Mouse (Mus musculus) adrenal gland, postnatal 4 days (tissue): ENCODE data around the gene Mettl21a. TPM values are rescaled to one million over a fixed set of nuclear protein-coding genes. Genes with fewer than 3 reads are reported as not detected.
"Not testable (repeated sequence)": the region's sequence is repeated elsewhere in the genome, so short reads cannot be mapped to it uniquely, and the experiment has no call there.

Source experiments
- DNase-seq, 2 experiments: peaks; one replicate each; pipeline ENCODE4 v3.0.0; 2021 to 2022; ENCODE audit warnings: low spot score in 2 of 2, mixed read lengths in 2 of 2
- total RNA-seq, 2 experiments: library from RNA; stranded (reverse); gene quantifications; 2 replicates each; pipeline ENCODE4 v1.2.3; 2021

Mettl21a gene
- total RNA-seq, 2 experiments from 2014 or later = 14.8 to 16.3 TPM

DNA sequence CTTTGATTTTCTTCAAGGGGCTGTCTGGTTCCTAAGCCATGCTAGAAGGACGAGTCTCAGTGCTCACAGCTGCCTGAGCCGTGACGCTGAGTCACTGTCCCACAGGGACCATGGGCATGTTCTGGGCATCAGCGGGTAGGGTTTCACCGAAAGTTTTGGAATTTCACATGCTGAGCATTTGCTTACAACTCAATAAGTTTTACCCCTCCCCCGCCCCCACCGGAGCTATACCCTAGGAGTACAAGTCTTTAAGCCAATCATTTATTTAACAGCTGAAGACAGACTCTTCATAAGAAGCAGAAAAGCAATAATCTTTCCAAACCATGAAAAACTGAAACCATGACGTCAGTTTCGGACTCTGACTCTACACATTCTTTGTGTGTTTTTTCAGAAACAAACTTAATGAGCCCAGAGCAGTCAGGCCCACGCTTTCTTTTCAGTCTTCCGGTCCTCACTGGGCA lies 1.5 kb downstream of the Mettl21a start:
- DNase-seq = no peak

DNA sequence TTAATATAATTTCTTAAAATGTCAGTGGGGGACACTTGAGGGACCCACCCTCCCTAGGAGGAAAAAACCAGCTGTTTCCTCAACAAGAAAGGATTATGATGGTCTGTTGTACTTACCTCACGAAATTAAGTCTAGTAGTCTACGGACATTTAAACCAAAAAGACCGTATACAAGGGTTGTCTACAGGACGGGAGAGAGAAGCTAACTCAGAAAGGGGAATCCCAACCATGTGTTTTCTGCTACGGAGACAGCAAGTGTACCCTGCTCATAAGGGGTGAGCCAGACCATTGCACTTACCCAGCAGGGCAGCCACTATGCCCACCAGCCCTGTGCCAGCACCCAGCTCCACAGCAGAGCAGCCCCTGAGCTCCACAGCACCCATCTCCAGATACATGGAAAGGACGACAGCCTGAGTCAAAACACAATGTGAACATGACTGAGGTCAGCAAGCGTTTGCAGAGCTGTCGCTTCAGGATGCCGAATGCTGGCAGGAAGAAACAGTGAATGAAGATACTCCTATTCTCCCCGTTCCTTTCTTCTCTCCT lies 2.2 kb downstream of the Mettl21a start:
- no peak for DNase-seq

DNA sequence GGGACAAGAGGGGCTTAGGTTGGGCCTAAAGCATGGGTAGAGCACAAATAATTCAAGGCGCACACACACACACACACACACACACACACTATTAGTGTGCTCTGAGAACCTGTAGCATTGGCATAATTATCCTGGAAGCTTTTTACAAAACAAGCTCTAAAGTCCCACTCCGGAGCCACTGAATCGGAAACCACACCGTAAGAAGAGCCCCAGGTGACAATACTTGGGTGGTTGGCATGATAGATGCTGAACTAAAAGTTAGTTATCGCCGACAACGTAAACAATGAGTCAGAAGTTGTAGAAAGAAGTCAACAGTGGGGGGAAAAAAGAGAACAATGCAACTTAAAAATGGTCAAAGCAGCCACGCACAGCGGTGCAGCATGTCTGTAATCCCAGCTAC lies 2.7 kb downstream of the Mettl21a start:
- no peak for DNase-seq

DNA sequence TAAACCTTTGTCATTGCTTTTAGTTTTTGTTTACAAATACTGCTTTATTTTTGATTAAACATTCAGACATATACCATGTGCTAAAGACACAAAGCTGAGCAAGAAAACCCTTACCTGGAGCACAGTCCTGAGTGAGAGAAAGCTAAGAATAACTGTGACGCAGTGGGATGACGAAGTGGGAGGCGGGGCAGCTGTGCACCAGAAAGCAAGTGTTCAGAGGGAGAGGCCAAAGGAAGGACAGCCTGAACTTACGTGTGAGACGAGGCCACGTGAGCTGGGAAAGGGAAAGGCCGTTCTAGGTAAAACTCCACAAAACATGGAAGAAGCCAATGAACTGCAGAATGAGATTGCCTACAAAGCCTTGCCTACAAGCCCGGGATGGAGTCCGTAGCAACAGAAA lies 7.1 kb downstream of the Mettl21a start:
- no peak for DNase-seq

DNA sequence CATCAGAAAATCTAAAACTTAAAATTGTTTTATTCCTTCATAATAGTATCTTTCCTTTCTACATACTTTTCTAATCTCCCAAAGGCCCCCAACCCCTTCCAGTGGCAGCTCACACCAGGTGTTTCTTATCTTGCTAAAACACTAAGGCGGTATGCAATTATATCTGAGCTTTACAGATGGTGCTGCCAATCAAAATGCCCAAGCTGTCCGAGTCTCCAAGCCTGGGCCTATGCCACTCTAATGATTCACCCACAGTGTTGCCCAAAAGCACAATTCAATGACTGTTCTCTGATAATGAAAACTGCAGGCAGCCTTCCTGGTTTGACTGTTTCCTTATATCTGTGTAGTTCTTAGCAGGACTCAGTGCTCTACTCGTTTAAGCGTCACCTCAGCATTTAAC lies 7.9 kb downstream of the Mettl21a start:
- DNase-seq = no peak

DNA sequence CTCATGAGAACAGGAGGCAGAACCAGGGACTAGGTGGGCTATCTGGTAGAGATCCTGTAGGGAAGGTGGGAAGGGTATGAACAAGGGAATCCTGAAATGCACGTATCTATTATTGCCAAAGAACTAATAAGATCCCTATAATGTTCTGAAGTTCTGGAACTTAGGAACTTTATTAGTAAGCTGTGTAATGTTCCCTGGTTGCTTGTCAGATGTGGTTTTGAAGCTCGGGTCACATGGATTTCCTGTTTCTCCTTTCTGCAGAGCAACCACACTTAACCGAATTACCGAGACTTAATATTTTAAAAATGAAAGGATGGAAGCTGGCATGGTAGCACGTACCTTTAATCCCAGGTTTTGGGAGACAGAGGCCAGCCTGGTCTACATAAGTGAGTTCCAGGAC lies 13.7 kb downstream of the Mettl21a start:
- DNase-seq = no peak

DNA sequence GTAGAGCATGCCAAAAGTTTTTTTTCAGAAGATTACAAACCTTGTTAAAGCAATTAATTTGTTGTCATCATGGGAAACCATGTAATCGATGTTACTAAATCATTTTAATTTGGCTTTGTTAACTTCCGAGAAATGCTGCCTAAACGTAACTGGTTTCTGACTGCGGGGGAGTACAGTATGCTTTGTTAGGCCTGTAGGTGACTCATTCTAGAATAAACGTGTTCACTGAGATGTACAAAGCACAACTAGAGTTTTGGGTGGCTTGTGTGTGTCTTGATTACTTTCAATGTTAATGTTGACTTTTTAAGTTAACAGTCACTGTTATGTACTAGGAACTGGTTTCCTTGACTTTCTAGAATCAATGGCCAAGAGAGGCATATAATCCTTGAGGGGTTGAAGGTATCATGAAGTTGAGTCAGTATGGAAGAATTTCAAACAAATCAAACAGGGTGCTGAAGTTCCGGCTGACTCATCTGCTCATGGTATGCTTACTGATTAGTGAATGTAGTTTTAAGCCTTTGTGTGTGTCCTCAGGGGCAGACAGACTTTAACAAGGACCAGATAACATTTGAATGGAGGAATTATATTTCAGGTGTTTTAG lies 15.7 kb downstream of the Mettl21a start:
- no peak for DNase-seq

DNA sequence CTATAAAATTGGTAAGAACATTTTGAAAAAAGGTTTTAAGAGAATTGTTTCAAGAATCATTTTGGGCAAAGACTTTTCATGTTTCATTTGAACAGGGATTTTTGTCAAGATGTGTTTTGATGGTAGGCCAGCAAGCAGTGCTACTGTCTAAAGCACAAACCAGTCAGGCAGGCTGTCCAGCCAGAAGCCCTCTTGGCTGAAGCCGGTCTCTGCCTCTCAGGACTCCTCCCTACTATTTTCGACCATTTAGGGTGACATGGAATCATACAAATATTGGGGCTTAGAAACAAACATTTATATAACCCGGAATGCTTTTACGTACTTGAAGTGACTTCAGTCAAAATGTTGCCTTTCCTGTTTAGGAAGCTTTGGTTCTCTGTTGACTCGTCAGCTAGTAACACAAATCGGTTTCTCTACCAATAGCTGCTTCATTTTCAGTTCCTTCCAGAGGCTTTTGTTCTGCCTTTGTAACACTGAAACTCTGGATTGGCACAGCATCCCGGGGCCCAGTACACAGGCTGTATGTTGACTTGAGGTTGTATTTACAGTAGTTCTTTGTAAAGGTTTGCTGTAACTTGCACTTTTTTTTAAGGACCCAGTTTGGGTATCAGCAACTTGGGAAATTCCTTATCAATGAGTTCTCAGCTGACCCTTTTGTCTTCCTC lies 16.5 kb downstream of the Mettl21a start:
- DNase-seq = no peak

DNA sequence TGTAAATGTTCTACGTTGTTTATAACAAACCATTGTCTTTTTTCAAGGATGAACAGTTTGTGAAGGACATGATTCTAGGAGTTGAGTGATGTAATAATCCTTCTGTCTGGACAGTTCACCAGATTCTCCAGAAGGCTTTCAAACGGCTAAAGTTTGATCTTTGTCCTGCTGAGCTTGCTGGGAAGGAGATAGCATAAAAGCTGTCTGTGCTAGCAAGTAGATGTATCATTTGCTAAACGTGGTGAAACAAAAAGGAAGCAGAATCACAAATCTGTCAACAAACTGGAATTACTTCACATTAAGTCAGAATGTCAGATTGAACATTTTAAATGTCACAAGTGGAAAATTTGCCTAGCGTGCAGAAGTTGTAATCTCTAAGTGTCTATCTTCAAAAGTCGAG lies 18.1 kb downstream of the Mettl21a start:
- no peak for DNase-seq

DNA sequence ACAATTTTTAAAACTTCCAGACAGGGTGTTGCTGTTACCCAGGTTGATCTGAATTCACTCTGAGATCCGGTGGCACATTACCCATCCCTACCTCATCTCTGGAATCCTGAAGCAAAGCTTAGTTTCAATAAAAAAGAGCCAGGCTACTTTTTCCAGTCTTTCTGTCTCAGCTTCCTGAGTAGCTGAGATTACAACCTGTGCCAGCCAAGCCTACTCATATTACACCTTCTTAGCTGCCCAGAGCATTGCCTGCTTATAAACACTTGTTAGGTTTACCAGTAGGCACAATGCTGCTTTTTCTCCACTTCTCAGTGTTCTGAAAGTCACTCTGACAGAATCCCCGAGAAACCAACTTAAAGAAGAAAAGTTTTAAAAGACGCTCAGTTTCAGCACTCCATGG lies 38.2 kb downstream of the Mettl21a start:
- DNase-seq = no peak

DNA sequence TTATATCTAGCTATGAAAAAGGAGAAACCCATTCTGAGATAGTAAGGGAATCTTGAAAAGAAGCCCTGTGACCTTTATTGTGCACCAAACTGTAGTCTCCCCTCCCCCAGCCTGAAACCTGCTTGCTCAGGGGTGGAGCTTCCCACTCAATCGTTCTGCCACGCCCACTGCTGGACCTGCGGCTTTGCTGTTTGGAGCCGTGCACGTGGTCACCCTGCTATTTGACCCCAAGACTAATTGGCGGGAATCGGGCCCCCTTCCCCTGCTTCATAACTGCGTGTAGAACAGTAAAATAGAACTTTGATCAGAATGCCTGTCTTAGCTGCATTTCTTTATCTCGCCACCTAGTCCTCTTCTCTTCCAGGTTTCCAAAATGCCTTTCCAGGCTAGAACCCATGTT lies 39.1 kb downstream of the Mettl21a start:
- DNase-seq = not testable (repeated sequence)

DNA sequence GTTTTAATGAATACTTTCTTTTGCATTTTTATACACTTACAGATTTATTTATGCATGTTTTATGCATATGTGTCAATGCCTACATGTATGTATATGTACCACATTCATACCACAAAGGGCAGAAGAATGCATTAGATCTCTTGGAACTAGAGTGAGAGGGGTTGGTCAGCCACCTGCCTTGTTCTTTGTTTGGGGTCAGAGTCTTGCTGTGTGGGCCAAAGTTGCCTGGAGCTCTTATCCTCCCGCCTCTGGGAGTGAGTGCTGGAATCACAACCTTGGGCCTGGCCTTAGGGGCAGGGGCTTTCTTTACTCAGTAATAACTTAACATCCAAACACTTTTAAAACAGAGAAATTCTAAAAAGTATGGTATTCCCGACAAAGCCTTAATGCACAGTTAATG lies 40.3 kb downstream of the Mettl21a start:
- DNase-seq = no peak

DNA sequence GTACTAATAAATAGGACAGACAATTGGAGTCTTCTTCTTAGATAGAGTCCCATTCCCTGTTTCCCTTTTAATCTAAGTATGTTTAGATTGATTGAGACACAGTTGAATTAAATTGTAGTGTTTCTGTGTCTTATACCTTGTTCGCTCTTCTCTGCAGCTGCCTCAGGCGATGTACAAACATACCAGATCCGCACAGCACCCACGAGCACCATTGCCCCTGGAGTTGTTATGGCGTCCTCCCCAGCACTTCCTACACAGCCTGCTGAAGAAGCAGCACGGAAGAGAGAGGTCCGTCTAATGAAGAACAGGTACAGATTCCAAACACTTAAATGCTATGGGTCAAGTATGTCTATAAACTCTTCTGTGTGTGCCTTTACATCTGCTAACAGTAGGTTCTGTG lies 41.0 kb downstream of the Mettl21a start:
- no peak for DNase-seq

DNA sequence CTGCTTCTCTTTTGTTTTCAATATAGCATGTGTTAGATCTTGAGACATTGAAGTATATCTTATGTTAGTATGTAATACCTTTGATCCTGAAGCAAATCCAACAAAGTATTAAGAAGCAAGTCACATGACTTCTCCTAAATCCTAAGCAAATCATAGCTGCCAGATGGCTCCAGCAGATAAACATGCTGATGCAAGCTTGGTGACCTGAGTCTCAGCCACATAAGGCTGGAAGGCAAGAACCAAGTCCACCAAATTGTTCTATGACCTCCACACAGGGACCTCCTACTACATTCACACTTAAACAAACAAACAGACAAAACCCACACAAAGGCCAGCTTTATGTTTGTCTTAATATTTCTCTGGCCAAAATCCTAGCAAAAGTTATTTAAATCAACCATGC lies 48.8 kb downstream of the Mettl21a start:
- no peak for DNase-seq

DNA sequence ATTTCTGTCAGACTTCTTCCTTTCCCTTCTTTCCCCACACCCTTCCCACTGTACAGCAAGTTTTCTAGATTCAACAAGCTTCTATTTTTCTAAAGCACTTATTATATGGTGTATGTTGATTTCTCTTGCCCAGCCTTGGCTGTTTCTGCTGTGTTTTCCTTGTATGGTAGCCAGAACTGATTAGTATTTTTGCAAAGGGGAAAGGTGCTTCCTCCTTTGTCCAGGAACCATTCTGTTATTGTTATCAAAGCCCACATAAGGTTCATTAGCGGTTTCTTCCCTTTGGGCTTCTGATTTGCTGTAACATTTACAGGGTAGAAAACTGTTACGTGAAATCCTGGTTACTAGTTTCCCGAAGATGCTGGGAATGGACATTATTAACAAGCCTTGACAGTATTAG lies 56.9 kb downstream of the Mettl21a start:
- no peak for DNase-seq

Other genes with a start within 250 kb of the Mettl21a start
- gene Creb1, start 84.6 kb downstream of the Mettl21a start, total RNA-seq = 10 to 100 TPM; 39.9 to 44.4 TPM
- 10 to 100 TPM; 24.2 to 26.5 TPM for gene Ccnyl1, start 73.2 kb upstream of the Mettl21a start, total RNA-seq
- gene Fzd5, start 120.5 kb upstream of the Mettl21a start, total RNA-seq = 10 to 100 TPM; 29.5 to 29.7 TPM